Mouse (Mus musculus): ENCODE results near the gene Cuedc2.

GRCm38 (mm10) chr19:46367798-46368590 is 29.5 kb upstream of the Cuedc2 start:
- TF ChIP-seq CTCF (IDR thresholded peaks at IDR 0.05; ENCODE audit: extremely low read depth, insufficient read depth, low read length) (no peak), POLR2A (IDR thresholded peaks at IDR 0.05; ENCODE audit: extremely low read depth, insufficient read depth, low read length) (no peak)
